Mouse (Mus musculus) spleen, postnatal 4 days (tissue): ENCODE measurements around the gene Cenpx.
"Not testable (repeated sequence)": the region's sequence is repeated elsewhere in the genome, so short reads cannot be mapped to it uniquely, and the experiment has no call there.

Source experiments
- DNase-seq, 2 experiments: peaks; one replicate each; pipeline ENCODE4 v3.0.0; 2022; ENCODE audit warnings: low spot score in 2 of 2

Gene Cenpx

GRCm38 (mm10) chr11:120703696-120704454 is 9.7 kb downstream of the Cenpx start:
- no peak for DNase-seq

- DNase-seq, result no peak
Measured at GRCm38 (mm10) chr11:120697741-120698140, 15.8 kb downstream of the Cenpx start.

DNA sequence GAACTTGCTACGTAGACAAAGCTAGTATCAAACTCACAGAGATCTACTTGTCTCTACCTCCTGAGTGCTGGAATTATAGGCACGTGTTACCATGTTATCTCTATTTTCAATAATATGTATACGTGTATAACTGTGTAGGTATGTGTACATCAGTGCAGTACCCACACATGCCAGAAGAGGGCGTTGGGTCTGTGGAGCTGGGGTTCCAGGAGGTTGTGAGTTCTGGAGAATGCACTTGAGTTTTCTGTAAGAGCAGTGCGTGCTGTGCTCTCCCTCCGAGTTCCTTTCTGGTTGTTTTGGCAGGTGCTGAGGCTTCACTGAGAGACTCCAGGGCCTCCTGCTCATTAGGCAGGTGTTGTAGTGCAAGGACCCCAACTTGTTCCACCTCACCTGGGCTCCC is 17.0 kb downstream of the Cenpx start:
- no peak for DNase-seq

- DNase-seq, result no peak
Measured at GRCm38 (mm10) chr11:120695641-120696040, 17.9 kb downstream of the Cenpx start.

- no peak for DNase-seq
Measured at GRCm38 (mm10) chr11:120695184-120695583, 18.4 kb downstream of the Cenpx start.

GRCm38 (mm10) chr11:120693461-120693860 is 20.1 kb downstream of the Cenpx start:
- DNase-seq, result no peak

DNA sequence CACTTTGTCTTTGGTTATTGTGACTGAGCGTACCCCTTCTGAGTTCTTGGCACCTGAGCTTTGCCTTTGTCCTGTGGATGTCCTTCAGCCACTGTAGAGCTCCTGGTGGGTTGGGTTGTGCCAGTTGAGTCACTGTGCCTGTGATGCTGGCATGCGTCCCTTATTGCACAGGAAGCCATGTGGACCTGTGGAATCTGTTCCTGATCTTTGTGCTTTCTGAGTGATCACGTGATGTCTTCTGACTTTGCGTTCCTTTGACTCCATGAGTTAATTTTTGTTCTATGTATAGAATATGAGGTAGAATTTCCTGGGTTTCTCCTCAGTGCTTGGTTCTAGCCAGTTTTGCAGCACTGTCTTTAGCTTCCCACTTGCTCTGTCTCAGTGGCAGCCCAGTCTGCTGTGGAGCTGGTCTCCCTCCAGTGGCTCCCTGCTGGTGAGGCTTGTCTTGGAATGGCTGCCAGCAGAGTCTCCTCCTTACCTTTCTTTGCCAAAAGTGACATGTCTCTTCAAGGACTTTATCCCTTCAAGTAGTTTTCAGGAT is 21.0 kb downstream of the Cenpx start:
- no peak for DNase-seq

DNA sequence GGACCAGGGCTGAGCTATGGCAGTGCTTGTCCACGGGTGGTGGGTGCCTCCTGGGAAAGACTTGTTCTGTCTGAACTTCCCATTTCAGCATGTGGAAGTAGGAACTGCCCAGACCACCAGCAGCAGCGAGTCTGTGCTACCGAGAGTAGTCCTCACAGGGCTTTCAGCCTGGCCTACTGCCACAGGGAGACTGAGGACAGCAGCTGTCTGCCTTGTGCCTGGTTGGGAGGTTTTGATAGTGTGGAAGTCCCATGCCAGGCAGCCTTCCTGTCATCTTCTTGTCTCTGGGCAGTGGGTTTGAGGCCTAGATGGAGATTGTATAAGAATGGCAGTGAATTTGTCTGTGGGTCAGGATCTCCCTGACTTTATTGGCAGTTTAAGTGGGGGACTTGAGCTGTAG is 24.2 kb downstream of the Cenpx start:
- no peak for DNase-seq

GRCm38 (mm10) chr11:120686650-120687272 is 26.8 kb downstream of the Cenpx start:
- DNase-seq, result no peak

- DNase-seq, result no peak
Measured at GRCm38 (mm10) chr11:120684660-120685059, 28.9 kb downstream of the Cenpx start.

- no peak for DNase-seq
Measured at GRCm38 (mm10) chr11:120684086-120684485, 29.5 kb downstream of the Cenpx start.

DNA sequence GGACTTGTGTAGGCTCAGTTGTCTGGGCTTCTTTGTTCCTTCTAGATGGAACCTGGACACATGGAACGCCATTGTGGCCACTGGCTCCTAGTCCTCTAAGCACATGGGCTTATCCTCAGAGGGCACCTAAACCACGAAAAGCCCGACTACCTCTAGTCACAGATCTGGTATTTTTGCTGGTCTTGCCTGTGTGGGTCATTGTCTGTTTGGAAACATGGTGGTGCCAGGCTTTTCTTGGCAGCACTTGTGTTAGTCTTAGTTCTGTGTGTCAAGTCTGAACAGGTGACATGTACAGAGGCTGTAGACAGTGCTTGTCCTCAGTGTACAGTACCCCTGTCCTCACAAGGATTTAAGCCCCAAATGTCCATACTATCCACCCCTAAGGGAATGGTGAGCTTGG is 30.0 kb downstream of the Cenpx start:
- DNase-seq, result no peak

GRCm38 (mm10) chr11:120682683-120683082 is 30.9 kb downstream of the Cenpx start:
- DNase-seq, result no peak

- peak in 1 of 2 experiments; percentile 38 for DNase-seq
Measured at GRCm38 (mm10) chr11:120679909-120680308, 33.6 kb downstream of the Cenpx start.

GRCm38 (mm10) chr11:120676951-120677350 is 36.6 kb downstream of the Cenpx start:
- DNase-seq, result no peak

DNA sequence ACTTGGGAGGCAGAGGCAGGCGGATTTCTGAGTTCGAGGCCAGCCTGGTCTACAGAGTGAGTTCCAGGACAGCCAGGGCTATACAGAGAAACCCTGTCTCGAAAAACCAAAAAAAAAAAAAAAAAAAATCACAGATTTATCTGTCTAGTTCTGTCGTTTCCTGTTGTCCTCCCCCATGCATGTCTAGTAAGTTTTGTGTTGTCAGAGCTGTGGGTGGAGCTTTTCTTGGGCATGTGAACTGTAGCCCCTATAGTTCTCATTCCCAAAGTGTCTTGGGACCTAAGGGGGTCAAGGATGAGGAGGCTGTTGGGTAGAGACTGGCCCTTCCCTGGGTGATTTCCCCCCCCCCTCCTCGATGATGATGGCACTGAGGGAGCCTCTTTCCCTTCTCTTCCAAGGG is 37.7 kb downstream of the Cenpx start:
- DNase-seq, result not testable (repeated sequence)

DNA sequence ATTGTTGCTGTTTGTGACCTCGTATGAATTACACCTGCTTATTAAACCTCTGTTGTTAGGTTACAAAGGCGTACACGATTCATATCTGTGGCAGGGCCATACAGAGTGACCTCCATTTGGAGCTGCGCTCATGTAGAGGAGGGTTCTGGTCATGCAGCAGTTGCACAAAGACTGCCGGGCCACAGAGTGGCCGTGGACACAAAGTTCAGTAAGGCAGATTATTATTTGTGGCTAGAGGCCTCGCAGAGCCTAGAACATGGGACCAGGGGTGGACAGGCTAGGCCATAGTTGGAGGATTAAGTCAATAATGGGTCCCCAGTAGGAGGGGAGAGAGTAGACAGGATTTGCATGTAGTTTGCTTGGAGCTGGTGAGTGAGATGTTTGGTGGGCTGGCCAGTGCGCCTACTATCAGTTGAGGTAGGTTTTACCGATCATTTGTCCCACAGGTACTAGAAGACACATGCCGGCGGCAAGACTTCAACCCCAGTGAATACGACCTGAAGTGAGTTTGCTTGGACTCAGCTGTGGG is 39.9 kb downstream of the Cenpx start:
- DNase-seq, result no peak

DNA sequence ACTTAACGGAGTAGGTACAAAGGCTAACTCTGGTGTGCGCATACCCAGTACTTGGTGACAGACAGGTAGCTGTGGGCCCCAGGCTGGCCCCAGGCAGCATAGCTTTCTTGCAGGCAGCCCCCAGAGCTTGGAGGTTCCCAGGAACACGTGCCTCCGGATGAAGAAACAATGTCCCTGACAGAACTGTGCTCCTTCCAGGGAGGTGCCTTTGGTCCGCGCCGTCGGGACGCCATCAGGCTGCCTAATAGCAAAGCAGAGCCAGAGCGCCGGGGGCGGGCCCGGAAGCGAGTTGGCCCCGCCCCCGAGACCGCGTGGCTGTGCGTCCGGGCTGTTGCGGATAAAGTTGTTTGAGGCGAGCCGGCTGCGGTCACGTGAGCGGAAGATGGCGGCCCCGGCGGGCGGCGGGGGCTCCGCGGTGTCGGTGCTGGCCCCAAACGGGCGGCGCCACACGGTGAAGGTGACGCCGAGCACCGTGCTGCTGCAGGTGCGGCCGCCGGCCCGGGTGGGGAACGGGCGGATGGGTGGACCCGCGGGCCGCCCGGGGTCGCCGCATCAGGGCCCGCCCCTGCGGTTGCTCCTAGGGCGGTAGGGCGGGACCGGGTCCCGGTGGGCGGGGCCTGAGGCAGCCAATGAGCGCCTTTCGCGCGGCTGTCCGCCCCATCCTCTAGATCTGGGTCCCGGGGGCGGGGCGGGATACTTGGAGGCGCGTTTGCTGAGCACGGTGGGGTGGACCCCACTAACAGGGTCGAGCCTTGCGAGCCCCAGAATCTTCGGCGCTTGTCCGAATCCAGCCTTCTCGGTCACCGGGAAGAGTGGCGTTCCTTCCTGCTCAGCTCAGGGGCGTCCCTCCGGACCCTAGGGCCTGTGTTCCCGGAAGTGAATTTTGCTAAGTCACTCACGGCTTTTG is 40.6 kb downstream of the Cenpx start, which contains the start of gene Aspscr1:
TSS of gene Aspscr1 (plus strand) at position 287 of the 907 bp plus-strand sequence.
- DNase-seq, result peak; percentile 97 to 98

DNA sequence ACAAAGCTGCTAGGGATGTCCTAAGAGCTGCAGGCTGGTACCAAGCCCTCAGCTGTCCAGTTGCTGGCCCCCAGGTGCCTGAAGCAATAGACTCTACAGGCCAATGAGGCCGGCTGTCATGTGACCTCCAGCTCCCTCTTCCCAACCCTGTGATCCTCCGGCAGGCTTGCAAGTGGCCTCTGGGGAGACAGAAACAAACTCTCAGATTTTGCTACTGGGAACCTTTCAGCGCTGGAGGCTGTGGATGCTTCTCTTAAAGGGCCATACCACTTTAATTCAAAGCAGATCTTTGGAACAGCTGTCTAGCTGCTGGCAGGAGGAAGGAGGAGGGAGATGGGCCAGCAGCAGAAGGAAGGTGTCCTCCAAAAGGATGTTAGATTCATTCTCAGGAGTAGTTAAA is 46.9 kb downstream of the Cenpx start:
- no peak for DNase-seq

GRCm38 (mm10) chr11:120665406-120665805 is 48.1 kb downstream of the Cenpx start:
- DNase-seq, result no peak

DNA sequence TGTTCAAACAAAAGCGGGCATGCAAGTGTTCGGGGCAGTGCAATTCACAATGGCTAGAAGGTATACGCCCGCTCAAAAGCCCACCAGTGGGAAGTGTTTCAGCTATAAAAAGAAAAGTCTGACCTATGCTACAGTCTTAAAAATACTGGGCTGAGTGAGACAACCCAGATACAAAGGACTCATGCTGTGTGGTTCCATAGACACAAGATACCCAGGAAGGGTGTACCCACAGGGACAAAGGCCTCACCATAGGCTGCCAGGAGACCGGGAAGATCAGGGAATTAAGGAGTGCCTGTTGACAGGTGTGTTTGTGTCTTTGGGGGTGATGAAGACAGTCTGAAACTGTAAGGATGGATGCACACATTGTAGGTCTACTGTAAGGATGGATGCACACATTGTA is 49.8 kb downstream of the Cenpx start:
- no peak for DNase-seq

DNA sequence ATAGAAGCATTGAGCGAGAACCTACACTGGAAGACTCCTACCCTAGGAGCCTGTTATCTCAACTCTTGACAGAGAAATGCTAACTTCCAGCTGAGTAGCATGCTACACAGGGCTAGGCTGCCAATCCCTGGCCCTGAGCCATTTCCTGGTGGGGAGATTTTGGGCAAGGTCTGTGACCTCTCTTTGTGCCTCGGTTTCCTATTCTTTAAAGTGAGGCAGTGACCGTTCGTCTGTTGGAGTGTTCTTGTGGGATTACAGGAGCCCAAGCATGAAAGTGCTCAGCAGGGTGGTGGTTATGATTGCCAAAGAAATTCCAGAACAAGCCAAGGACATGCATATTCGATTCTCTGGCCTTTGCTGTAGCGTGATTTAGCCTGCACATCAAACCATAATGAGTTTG is 50.8 kb downstream of the Cenpx start:
- no peak for DNase-seq
